Mouse (Mus musculus) embryonic facial prominence, embryonic 15.5 days (tissue): ENCODE measurements around the gene Med11. TPM values are rescaled to one million over a fixed set of nuclear protein-coding genes. Genes with fewer than 3 reads are reported as not detected.
"Not testable (repeated sequence)": the region's sequence is repeated elsewhere in the genome, so short reads cannot be mapped to it uniquely, and the experiment has no call there.

Experiments used
- ATAC-seq: fragments of 200-750 bp; cut with Nextera tagmentation; 2 replicates; pipeline ENCODE4 v1.8.0; 2017; ENCODE audit warnings: low read depth, moderate TSS enrichment; ENCODE audit not compliant: insufficient number of reproducible peaks, low FRiP score, low TSS enrichment
- H3K27ac ChIP-seq: fragments of 300-500 bp; sonication (generic); replicated peaks from 2 replicates; pipeline ENCODE4 v1.5.1; 2015; ENCODE audit warnings: mild to moderate bottlenecking, inconsistent platforms
- H3K27me3 ChIP-seq: fragments of 300-500 bp; sonication (generic); 2 replicates; pipeline ENCODE4 v1.6.1; 2015; ENCODE audit warnings: inconsistent platforms
- H3K36me3 ChIP-seq: fragments of 300-500 bp; sonication (generic); 2 replicates; pipeline ENCODE4 v1.6.1; 2015; ENCODE audit warnings: mild to moderate bottlenecking, inconsistent platforms
- H3K4me1 ChIP-seq: fragments of 300-500 bp; sonication (generic); 2 replicates; pipeline ENCODE4 v1.6.1; 2015; ENCODE audit warnings: inconsistent platforms
- H3K4me2 ChIP-seq: fragments of 300-500 bp; sonication (generic); replicated peaks from 2 replicates; pipeline ENCODE4 v1.6.1; 2015; ENCODE audit warnings: mild to moderate bottlenecking, inconsistent platforms
- H3K4me3 ChIP-seq: fragments of 300-500 bp; sonication (generic); replicated peaks from 2 replicates; pipeline ENCODE4 v1.5.1; 2015; ENCODE audit warnings: mild to moderate bottlenecking, inconsistent platforms
- H3K9ac ChIP-seq: fragments of 300-500 bp; sonication (generic); 2 replicates; pipeline ENCODE4 v1.6.1; 2015; ENCODE audit warnings: inconsistent platforms
- H3K9me3 ChIP-seq: fragments of 300-500 bp; sonication (generic); replicated peaks from 2 replicates; pipeline ENCODE4 v1.6.1; 2016; ENCODE audit warnings: inconsistent platforms
- WGBS: fragments of 180-500 bp; shearing (Covaris S2); methylation state at CpG from one replicate; pipeline ENCODE4 v1.1.7; 2015; 5-methylcytosine and 5-hydroxymethylcytosine counted together
- polyA plus RNA-seq: library from polyadenylated mRNA; unstranded; fragments of >200 nt; fragmentation: Nextera tagmentation; extraction: Ambion mirVana; gene quantifications from 2 replicates; pipeline ENCODE4 v1.2.1, GENCODE M21; 2015

The Med11 gene
- polyA plus RNA-seq, 1 experiment from 2014 or later = 42.9 TPM

GRCm38 (mm10) chr11:70472716-70473115 lies 21.0 kb downstream of the Med11 start:
- Histone ChIP-seq H3K4me1 (no peaks in the 10 kb centered on the region), H3K27ac (no peak overlapping the region), H3K4me3 (no peak overlapping the region), H3K9ac (no peak overlapping the region), H3K4me2 (no peak overlapping the region), H3K9me3 (no peaks in the 10 kb centered on the region), H3K36me3 (no peaks in the 10 kb centered on the region), H3K27me3 (no peaks in the 10 kb centered on the region)
- ATAC-seq = no peak

- H3K9me3 ChIP-seq, H3K4me3 ChIP-seq, H3K36me3 ChIP-seq, H3K4me1 ChIP-seq, H3K9ac ChIP-seq, ATAC-seq, H3K27ac ChIP-seq, H3K4me2 ChIP-seq, H3K27me3 ChIP-seq: not testable (repeated sequence)
- 83% methylated on average over 5 of the region's 5 CpGs for WGBS
These were observed 21.6 kb downstream of the Med11 start for GRCm38 (mm10) chr11:70473291-70473690.

- H3K4me2 ChIP-seq = no peak overlapping the region
- ATAC-seq = no peak
- WGBS = 75% methylated on average over 12 of the region's 12 CpGs
- H3K27me3 ChIP-seq = no peaks in the 10 kb centered on the region
- H3K36me3 ChIP-seq = no peaks in the 10 kb centered on the region
- H3K9ac ChIP-seq = no peak overlapping the region
- no peaks in the 10 kb centered on the region for H3K9me3 ChIP-seq
- no peak overlapping the region for H3K4me3 ChIP-seq
- no peak overlapping the region for H3K27ac ChIP-seq
- no peaks in the 10 kb centered on the region for H3K4me1 ChIP-seq
These were observed 23.3 kb downstream of the Med11 start for GRCm38 (mm10) chr11:70474872-70475534.

- 43% methylated on average over 2 of the region's 2 CpGs for WGBS
- Histone ChIP-seq H3K4me3 (no peak overlapping the region), H3K9me3 (no peaks in the 10 kb centered on the region), H3K4me1 (no peaks in the 10 kb centered on the region), H3K9ac (no peak overlapping the region), H3K27me3 (no peaks in the 10 kb centered on the region), H3K27ac (no peak overlapping the region), H3K4me2 (no peak overlapping the region), H3K36me3 (no peaks in the 10 kb centered on the region)
- no peak for ATAC-seq
These were observed 33.8 kb downstream of the Med11 start for GRCm38 (mm10) chr11:70485498-70485897.

DNA sequence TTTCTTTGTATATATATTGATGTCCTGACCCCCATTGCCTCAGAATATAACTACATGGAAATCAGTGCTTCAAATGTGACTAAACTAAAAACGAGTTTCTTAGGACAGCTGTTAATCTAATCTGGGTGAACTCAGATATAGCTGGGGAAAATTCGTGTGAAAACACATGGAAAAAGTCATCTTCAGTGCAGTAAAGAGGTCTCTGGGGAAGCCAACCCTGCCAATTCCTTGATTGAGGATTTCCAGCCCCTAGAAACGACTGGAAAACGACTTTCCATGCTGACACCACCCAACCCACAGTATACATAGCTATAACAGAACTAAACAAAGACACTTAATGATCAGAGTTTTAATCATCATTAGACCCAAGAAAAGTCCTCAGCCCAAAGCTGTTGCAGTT lies 36.1 kb downstream of the Med11 start:
- no peak overlapping the region for H3K27ac ChIP-seq
- H3K9ac ChIP-seq = no peak overlapping the region
- no peaks in the 10 kb centered on the region for H3K36me3 ChIP-seq
- no peak overlapping the region for H3K4me3 ChIP-seq
- 35% methylated on average over 4 of the region's 4 CpGs for whole genome bisulfite sequencing
- H3K4me1 ChIP-seq = no peaks in the 10 kb centered on the region
- ATAC-seq = no peak
- no peaks in the 10 kb centered on the region for H3K27me3 ChIP-seq
- H3K4me2 ChIP-seq = no peak overlapping the region
- no peaks in the 10 kb centered on the region for H3K9me3 ChIP-seq

DNA sequence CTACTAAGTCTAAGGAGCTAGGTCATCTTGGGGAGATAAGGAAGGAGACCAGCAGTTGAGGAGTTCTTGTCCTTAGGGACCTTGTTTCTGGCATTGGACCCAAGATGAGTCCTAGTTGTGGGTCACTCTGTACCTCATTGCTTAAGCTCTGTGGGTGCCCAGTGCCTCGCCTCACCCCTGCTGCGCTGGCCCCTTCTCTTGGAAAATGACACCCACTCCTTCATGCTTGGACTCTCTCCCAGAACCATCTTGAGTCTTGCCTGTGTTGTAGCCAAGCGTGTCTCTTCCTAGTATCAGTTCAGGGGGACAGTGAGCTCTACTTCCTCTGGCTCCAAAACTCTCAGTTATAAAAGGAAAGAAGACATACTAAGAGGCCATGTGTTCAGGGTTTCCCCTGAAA lies 37.4 kb downstream of the Med11 start:
- WGBS = 83% methylated on average over 3 of the region's 3 CpGs
- Histone ChIP-seq H3K9ac (no peak overlapping the region), H3K36me3 (no peaks in the 10 kb centered on the region), H3K4me2 (no peak overlapping the region), H3K9me3 (no peaks in the 10 kb centered on the region), H3K4me3 (no peak overlapping the region), H3K27me3 (no peaks in the 10 kb centered on the region), H3K4me1 (no peaks in the 10 kb centered on the region), H3K27ac (no peak overlapping the region)
- ATAC-seq = no peak

DNA sequence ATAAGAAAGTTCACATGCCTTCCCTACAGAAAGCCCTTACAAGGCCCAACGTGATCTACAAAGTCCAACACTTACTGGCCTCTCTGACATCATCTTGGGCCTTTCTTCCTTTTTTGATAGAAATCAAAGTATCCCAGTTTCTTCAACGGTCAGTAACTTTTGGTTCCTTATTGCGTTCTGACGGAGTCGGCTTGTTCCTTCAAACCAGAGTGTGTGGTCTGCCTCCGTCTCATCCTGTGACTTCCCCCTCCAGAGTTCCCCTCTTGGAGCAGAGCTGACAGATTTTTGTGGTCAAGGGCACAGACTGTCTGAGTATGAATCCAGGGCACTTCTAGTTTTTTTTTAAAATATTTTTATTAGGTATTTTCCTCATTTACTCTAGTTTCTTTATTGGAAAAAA lies 38.0 kb downstream of the Med11 start:
- Histone ChIP-seq H3K36me3 (no peaks in the 10 kb centered on the region), H3K27me3 (no peaks in the 10 kb centered on the region), H3K9ac (no peak overlapping the region), H3K4me3 (no peak overlapping the region), H3K9me3 (no peaks in the 10 kb centered on the region), H3K27ac (no peak overlapping the region), H3K4me2 (no peak overlapping the region), H3K4me1 (no peaks in the 10 kb centered on the region)
- ATAC-seq = no peak
- WGBS = 81% methylated on average over 6 of the region's 6 CpGs

GRCm38 (mm10) chr11:70499566-70500475 lies 48.1 kb downstream of the Med11 start:
- Histone ChIP-seq H3K9me3 (no peaks in the 10 kb centered on the region), H3K4me3 (no peak overlapping the region), H3K27me3 (no peaks in the 10 kb centered on the region), H3K9ac (no peak overlapping the region), H3K27ac (no peak overlapping the region), H3K4me2 (no peak overlapping the region), H3K36me3 (no peaks in the 10 kb centered on the region), H3K4me1 (no peaks in the 10 kb centered on the region)
- 67% methylated on average over 14 of the region's 14 CpGs for WGBS
- no peak for ATAC-seq

- Histone ChIP-seq H3K4me3 (no peak overlapping the region), H3K4me2 (no peak overlapping the region), H3K9ac (no peak overlapping the region), H3K27me3 (no peaks in the 10 kb centered on the region), H3K9me3 (no peaks in the 10 kb centered on the region), H3K36me3 (no peaks in the 10 kb centered on the region), H3K4me1 (no peaks in the 10 kb centered on the region), H3K27ac (no peak overlapping the region)
- 87% methylated on average over 1 of the region's 1 CpGs for WGBS
- ATAC-seq = no peak
These were observed 48.7 kb downstream of the Med11 start for GRCm38 (mm10) chr11:70500476-70500812.

- no peaks in the 10 kb centered on the region for H3K4me1 ChIP-seq
- WGBS = 62% methylated on average over 3 of the region's 3 CpGs
- no peak for ATAC-seq
These were observed 50.3 kb downstream of the Med11 start for GRCm38 (mm10) chr11:70502018-70502417.

More at GRCm38 (mm10) chr11:70502018-70502417, 50.3 kb downstream of the Med11 start:
- no peak overlapping the region for H3K9ac ChIP-seq
- H3K27ac ChIP-seq = no peak overlapping the region
- H3K9me3 ChIP-seq = no peaks in the 10 kb centered on the region
- no peak overlapping the region for H3K4me3 ChIP-seq
- H3K27me3 ChIP-seq = no peaks in the 10 kb centered on the region
- no peaks in the 10 kb centered on the region for H3K36me3 ChIP-seq
- no peak overlapping the region for H3K4me2 ChIP-seq
